Mouse (Mus musculus) hindlimb bud, embryonic 11.5 days (tissue): ENCODE data around the gene Mpg.

Experiments
- DNase-seq: peaks from one replicate; pipeline ENCODE4 v3.0.0-alpha.2; 2012; ENCODE audit warnings: low read depth, low spot score; ENCODE audit errors: extremely low spot score

Gene Mpg

GRCm38 (mm10) chr11:32230220-32230619, 3.9 kb downstream of the Mpg start:
- DNase-seq = no peak

GRCm38 (mm10) chr11:32231125-32231524, 4.8 kb downstream of the Mpg start:
- DNase-seq = no peak

GRCm38 (mm10) chr11:32232848-32233247, 6.5 kb downstream of the Mpg start:
- DNase-seq = no peak

- DNase-seq = no peak
Measured at GRCm38 (mm10) chr11:32233895-32234294, 7.6 kb downstream of the Mpg start.

- no peak for DNase-seq
Measured at GRCm38 (mm10) chr11:32234816-32235485, 8.6 kb downstream of the Mpg start.

DNA sequence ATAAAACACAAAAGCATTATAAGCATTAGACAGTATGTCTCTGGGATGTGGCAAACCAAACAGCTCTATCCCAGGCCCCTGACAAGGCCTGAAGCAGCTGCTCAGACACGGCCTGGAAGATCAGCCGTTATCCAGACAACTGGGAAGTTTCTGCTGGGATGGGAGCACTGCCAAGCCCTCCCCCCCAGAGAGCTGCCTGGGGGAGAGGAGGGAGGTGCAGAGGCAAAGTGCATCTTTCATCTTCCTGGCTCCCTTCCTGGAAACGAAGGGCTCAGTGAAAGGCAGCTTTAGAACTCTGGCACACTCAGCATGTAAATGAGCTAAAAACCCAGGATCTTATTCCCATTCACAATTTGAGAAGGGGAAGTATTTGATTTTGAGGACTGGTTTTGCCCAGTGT, 9.3 kb downstream of the Mpg start:
- no peak for DNase-seq

- DNase-seq = no peak
Measured at GRCm38 (mm10) chr11:32236132-32236531, 9.8 kb downstream of the Mpg start.

DNA sequence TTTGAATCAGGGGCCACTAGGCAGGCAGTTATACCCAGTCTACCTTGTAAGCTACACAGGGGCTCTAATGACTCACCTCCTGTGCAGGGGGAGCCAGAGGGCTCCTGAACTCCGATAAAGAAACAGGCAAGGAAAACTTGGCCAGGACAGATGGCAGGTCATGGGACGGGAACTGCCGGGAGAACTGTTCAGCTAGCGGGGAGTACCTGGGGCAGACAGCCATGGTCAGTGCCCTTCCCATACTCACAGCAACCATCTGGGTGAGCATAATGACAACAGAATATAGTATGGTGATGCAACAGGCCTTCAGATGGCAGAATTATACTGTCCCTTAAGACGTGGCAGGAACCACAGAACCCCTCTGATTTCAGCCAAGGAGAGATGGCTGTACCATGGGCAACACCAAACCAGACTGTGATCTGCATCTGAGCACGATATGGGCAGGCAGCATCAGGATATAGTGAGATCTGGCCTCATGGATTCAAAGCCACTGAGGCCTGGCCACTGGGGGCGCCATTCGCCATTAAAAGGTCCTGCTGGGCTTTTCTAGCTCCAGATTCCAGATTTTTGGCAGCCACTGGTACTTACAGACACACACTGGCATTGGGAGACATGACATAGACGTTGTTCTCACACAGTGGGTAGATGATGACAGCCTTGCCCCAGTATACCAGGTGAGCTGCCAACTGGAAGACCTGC, 10.6 kb downstream of the Mpg start:
- no peak for DNase-seq

- no peak for DNase-seq
Measured at GRCm38 (mm10) chr11:32237411-32237795, 11.1 kb downstream of the Mpg start.

DNA sequence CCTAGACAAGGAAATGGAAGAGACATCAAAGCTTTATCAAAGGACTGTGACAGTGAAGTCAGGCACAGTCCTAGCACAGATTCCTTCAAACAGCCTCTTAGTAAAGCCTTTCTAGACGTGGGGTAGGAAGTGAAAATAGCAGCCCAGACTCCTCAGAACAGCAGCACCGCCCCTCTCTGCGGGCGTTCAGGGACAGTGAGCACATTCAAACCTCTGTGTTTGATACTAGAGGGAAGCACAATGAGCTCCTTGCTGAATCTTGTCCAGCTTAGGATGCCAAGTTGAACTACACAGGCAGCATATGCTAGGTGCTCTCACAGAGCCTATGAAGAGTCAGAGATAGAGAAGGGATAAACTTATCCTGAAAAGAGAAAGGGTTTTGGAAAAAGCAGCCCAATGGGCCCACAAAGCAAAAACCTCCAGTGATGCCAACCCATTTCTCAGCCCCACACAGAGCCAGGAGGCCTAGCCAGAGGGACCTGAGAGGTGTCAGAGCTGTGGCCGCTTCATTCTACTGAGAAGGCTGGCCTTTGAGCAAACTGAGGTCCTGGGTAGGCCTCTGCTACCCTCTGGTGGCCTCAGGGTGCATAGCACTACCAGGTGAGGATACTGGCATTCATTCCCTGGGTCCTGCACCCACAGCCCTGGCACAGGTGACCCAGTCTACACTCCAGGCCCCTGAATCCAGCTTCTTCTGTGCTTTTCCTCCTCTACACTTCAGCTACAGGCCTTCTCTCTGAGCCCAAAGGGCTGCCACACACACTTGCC, 12.0 kb downstream of the Mpg start:
- no peak for DNase-seq

DNA sequence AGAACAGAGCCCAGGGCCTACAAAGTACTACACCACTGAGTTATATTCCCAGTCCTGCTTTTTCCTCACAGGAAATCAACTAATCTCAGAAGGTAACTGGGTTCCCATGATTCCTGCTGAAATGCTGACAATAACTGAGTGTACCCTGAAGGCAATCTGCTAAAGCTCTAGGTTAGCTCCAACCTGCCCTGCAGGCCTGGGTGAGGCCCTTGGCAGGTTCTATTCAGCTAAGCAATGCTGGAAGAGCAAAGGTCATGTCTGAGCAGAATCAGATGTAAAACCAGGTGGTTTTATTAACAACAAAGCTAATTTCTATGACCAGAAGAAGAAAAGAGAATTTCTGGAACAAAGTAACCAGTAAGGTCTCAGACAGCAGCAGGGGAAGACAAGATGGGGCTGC, 15.1 kb downstream of the Mpg start:
- no peak for DNase-seq

GRCm38 (mm10) chr11:32242209-32242608, 15.9 kb downstream of the Mpg start:
- no peak for DNase-seq

DNA sequence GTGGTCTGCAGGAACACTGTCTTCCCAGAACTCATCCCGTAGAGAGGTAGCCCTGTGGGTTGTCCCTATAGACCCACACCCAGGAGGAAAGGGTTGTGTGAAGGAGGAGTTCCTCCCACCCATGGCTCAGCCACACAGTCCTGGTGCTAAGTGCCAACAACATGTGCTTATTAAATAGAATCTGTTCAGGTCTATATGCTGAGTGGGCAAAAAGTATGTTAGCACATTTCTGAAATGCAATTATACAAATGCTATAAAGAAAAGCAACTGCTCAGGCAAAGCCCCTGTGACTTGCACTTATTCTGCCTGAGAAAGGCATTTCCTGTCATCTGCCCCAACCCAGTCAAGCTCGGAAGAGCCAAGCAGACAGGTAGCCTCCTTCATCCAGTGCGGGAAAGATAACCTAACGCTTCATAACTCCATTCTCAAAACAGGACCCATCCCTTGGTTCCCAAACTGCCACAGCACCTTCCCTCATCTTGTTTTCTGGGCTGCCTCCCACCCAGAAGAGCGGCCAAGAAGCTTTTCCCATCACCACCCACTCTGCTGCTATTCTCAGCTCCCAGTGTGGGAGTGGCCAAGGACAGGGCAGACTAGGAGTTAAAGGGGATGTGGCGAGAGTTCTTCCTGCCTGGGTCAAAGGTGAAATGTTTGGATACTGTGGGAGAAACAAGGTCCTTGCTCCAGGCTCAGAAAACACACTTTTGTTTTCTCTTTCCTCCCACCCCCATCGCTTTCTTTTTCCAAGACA, 17.1 kb downstream of the Mpg start:
- DNase-seq = no peak

- DNase-seq = no peak
Measured at GRCm38 (mm10) chr11:32244064-32244463, 17.8 kb downstream of the Mpg start.

DNA sequence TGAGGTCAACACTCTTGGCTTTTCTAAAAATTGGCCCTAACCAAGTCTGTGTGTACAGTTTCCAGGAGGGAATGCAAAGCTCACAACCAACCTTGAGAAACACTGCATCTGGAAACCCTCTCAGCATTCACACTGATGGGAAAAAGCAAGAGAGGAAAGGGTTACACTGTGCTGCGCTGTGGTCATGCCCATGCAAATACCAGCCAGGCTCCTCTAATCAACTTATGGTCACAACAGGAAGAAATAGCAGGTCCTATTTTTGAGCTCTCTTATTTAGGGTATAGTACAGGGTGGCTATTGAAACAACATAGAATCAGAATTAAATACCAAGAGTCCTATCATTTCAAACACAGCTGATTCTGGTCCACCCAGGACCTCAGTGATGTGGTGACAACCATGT, 18.3 kb downstream of the Mpg start:
- no peak for DNase-seq

GRCm38 (mm10) chr11:32245614-32246013, 19.3 kb downstream of the Mpg start:
- DNase-seq = no peak

DNA sequence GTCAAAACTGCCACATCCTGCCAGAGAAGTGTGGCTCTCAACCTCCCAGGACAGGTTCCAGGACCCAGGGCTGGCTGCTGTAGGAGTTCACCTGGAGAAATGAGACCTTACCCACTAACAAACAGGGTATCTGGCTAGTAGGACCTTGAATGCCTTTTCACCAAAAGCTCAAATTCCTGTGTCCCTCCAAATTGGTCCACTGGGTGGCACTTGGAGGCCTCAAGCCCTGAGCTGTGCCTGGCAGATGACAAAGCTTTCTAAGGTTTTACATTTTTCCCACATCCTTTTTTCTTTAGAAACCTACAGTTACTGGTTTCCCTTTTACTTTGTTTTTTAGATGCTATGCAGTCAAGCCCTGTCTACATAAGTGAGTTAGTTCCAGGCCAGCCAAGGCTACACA, 20.8 kb downstream of the Mpg start:
- no peak for DNase-seq

- no peak for DNase-seq
Measured at GRCm38 (mm10) chr11:32248350-32248749, 22.0 kb downstream of the Mpg start.

DNA sequence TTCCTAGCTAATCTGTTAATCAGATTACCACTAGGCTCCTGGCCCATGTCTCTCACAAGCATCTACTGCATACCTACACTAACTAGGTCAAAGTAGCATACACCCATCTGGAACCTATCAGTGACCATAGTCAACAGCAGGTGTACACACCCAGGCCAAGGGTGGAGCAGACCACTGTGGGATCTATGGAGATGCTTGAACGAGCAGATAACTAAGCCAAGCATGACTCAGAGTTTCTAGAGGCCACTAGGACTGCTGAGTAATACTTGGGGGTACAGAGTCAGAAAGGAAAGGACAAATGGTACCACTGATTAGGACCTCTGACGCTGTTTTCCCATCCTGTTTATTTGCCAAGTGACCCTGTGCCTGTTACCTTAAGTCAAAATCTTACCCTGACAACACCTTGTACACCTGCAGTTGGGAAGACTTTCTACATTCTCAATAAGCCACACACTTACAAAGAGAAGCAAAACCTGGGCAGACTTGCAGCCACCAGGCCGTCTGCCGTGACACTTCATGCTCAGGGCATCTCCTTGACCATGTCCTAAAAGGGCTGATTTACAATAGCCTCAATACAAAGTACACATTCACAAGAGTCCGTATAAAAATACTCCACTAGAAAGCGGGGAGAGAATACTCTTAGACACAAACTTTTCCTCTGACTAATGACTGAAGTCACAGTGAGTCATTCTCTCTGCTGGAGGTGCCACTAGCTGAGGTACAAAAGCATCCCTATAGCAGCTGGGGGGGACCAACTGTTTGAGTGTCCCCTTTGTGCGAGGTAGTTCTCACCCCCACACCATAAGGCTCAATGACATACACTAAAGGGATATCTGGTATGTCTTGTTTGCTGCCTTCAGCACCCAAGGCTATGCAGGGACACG, 24.8 kb downstream of the Mpg start:
- no peak for DNase-seq

- no peak for DNase-seq
Measured at GRCm38 (mm10) chr11:32253121-32253520, 26.8 kb downstream of the Mpg start.
